Mouse (Mus musculus): Measurements from ENCODE around the gene Atxn1. TPM values are rescaled to one million over a fixed set of nuclear protein-coding genes. Genes with fewer than 3 reads are reported as not detected.

Gene Atxn1
- polyA plus RNA-seq, 1 experiment, result 34.9 TPM

DNA sequence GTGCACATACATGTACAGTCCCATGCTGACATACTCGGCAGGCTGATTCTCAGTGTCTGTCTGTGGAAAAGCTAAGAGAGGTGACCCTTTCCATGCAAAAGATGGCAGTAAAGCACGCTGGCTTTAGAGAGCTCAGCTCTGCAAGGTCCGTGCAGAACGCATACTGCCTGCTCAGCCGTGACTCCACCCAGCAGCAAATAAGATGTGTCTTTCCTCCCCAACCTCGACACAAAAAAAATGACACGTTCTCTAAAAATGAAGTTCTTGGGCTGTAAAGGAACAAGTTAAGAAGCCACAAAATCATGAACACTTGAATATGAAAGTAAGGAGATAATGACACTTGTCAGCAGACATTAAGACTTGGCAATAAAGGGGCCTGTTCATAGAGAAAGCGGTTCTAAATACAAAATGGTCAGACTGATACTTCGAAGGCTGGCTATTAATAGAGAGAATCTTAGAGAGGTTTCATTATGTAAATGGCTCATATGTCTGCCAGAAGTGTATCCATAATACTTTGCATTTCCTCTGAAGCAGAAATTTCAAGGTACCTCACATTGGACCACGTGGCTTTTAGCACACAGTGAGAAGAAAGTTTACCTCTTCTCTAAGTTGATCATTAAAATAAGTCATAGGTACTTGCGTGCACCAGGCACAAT, 132.0 kb downstream of the Atxn1 start:
- 80% methylated on average over 11 of the region's 11 CpGs for WGBS
- Histone ChIP-seq H3K27ac (ENCODE audit: insufficient read depth, low read depth, low read length) (no peak overlapping the region), H3K27me3 (ENCODE audit: control insufficient read depth, insufficient read depth, low read length) (no peaks in the 10 kb centered on the region), H3K4me1 (ENCODE audit: control insufficient read depth, insufficient read depth, insufficient read length, low read length) (no peaks in the 10 kb centered on the region; the same call in 1 of the 2 replicates), H3K4me3 (ENCODE audit: low read depth, low read length) (no peak overlapping the region), H3K36me3 (ENCODE audit: control insufficient read depth, insufficient read depth, low read length) (peaks cover 7% of the 10 kb centered on the region)
- TF ChIP-seq POLR2A (IDR thresholded peaks at IDR 0.05; ENCODE audit: low read depth, low read length), result no peak
- no peak for TF ChIP-seq CTCF (IDR thresholded peaks at IDR 0.05; ENCODE audit: extremely low read depth, insufficient read length, insufficient replicate concordance, low read depth, low read length)

GRCm38 (mm10) chr13:45829341-45829936, 135.4 kb downstream of the Atxn1 start:
- Histone ChIP-seq H3K27ac (ENCODE audit: insufficient read depth, low read depth, low read length) (no peak overlapping the region), H3K4me3 (ENCODE audit: low read depth, low read length) (no peak overlapping the region), H3K27me3 (ENCODE audit: control insufficient read depth, insufficient read depth, low read length) (no peaks in the 10 kb centered on the region), H3K36me3 (ENCODE audit: control insufficient read depth, insufficient read depth, low read length) (peaks cover 2% of the 10 kb centered on the region; the same call in 1 of the 2 replicates), H3K4me1 (ENCODE audit: control insufficient read depth, insufficient read depth, insufficient read length, low read length) (peaks cover 2% of the 10 kb centered on the region; the same call in 1 of the 2 replicates)
- no peak for TF ChIP-seq CTCF (IDR thresholded peaks at IDR 0.05; ENCODE audit: extremely low read depth, insufficient read length, insufficient replicate concordance, low read depth, low read length)
- TF ChIP-seq POLR2A (IDR thresholded peaks at IDR 0.05; ENCODE audit: low read depth, low read length), result no peak
- WGBS, result 59% methylated on average over 8 of the region's 8 CpGs

DNA sequence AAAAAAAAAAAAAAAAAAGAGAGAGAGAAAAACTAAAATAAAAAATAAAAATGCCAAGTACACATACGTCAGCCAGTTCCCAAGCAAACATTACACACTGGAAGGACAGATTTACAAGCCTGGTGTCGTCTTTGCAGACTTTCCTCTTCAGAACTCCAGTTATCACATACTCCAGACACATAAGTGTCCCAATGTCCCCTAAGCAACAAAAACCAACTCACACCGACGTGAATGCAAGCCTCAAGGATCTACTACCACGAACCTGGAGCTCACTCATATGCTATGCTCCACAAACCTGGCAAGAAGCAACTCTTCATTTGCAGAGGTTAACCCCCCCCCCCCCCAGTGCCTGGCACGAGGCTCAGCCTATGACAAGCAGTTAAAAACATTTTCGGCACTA, 136.8 kb downstream of the Atxn1 start:
- H3K4me3 ChIP-seq (ENCODE audit: low read depth, low read length), result no peak overlapping the region
- TF ChIP-seq POLR2A (IDR thresholded peaks at IDR 0.05; ENCODE audit: low read depth, low read length), result no peak
- TF ChIP-seq CTCF (IDR thresholded peaks at IDR 0.05; ENCODE audit: extremely low read depth, insufficient read length, insufficient replicate concordance, low read depth, low read length), result no peak
- 75% methylated on average over 7 of the region's 7 CpGs for WGBS
- no peaks in the 10 kb centered on the region for H3K27me3 ChIP-seq (ENCODE audit: control insufficient read depth, insufficient read depth, low read length)
- peaks cover 2% of the 10 kb centered on the region; the same call in 1 of the 2 replicates for H3K4me1 ChIP-seq (ENCODE audit: control insufficient read depth, insufficient read depth, insufficient read length, low read length)
- no peak overlapping the region for H3K27ac ChIP-seq (ENCODE audit: insufficient read depth, low read depth, low read length)
- H3K36me3 ChIP-seq (ENCODE audit: control insufficient read depth, insufficient read depth, low read length), result no peaks in the 10 kb centered on the region; the same call in 1 of the 2 replicates

DNA sequence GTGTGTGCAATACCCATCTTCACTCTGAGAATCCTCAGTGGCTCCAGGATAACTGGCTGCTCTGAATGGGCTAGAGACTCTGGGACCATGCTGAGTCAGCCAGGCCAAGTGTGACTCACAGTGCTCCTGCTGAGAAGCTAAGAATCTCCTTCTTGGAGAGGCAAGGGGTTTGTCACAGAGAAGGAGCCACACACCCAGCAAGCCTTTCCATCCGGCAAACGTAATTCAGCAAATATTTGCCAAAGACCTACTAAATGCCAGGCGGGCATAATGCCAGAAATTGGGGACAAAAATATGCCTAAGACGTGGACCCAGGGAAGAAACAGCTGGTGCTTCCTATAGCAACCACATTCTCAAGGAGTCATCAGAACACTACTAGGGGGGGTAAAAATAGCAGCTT, 137.2 kb downstream of the Atxn1 start:
- Histone ChIP-seq H3K4me1 (ENCODE audit: control insufficient read depth, insufficient read depth, insufficient read length, low read length) (peaks cover 2% of the 10 kb centered on the region; the same call in 1 of the 2 replicates), H3K4me3 (ENCODE audit: low read depth, low read length) (no peak overlapping the region), H3K27ac (ENCODE audit: insufficient read depth, low read depth, low read length) (no peak overlapping the region), H3K36me3 (ENCODE audit: control insufficient read depth, insufficient read depth, low read length) (no peaks in the 10 kb centered on the region; the same call in 1 of the 2 replicates), H3K27me3 (ENCODE audit: control insufficient read depth, insufficient read depth, low read length) (no peaks in the 10 kb centered on the region)
- TF ChIP-seq POLR2A (IDR thresholded peaks at IDR 0.05; ENCODE audit: low read depth, low read length), result no peak
- TF ChIP-seq CTCF (IDR thresholded peaks at IDR 0.05; ENCODE audit: extremely low read depth, insufficient read length, insufficient replicate concordance, low read depth, low read length), result no peak
- WGBS, result 42% methylated on average over 4 of the region's 4 CpGs

- Histone ChIP-seq H3K27me3 (ENCODE audit: control insufficient read depth, insufficient read depth, low read length) (no peaks in the 10 kb centered on the region), H3K27ac (ENCODE audit: insufficient read depth, low read depth, low read length) (no peak overlapping the region), H3K36me3 (ENCODE audit: control insufficient read depth, insufficient read depth, low read length) (no peaks in the 10 kb centered on the region; the same call in 1 of the 2 replicates), H3K4me3 (ENCODE audit: low read depth, low read length) (no peak overlapping the region), H3K4me1 (ENCODE audit: control insufficient read depth, insufficient read depth, insufficient read length, low read length) (peaks cover 2% of the 10 kb centered on the region; the same call in 1 of the 2 replicates)
- 75% methylated on average over 8 of the region's 8 CpGs for WGBS
- TF ChIP-seq CTCF (IDR thresholded peaks at IDR 0.05; ENCODE audit: extremely low read depth, insufficient read length, insufficient replicate concordance, low read depth, low read length) (no peak), POLR2A (IDR thresholded peaks at IDR 0.05; ENCODE audit: low read depth, low read length) (no peak)
Measured at GRCm38 (mm10) chr13:45827046-45827596, 137.7 kb downstream of the Atxn1 start.

DNA sequence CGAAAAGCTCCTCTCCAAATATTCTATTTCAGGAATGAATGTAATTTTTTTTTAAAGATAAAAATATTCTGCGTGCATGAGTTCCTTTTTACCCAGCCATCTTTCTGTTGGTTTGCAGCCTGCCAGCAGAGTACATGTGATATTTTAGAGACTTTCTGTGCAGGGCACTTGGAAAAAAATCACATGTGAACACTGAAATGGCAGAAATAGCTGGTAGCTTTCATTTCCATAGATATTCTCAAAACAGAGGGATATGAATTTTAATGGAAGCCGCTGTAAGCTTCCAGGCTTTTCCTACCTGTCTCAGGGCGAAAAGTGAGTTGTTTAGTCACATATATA, 142.3 kb downstream of the Atxn1 start:
- TF ChIP-seq POLR2A (IDR thresholded peaks at IDR 0.05; ENCODE audit: low read depth, low read length), result no peak
- no peak for TF ChIP-seq CTCF (IDR thresholded peaks at IDR 0.05; ENCODE audit: extremely low read depth, insufficient read length, insufficient replicate concordance, low read depth, low read length)
- Histone ChIP-seq H3K27ac (ENCODE audit: insufficient read depth, low read depth, low read length) (no peak overlapping the region), H3K4me1 (ENCODE audit: control insufficient read depth, insufficient read depth, insufficient read length, low read length) (peaks cover 2% of the 10 kb centered on the region; the same call in 1 of the 2 replicates), H3K27me3 (ENCODE audit: control insufficient read depth, insufficient read depth, low read length) (no peaks in the 10 kb centered on the region), H3K4me3 (ENCODE audit: low read depth, low read length) (no peak overlapping the region), H3K36me3 (ENCODE audit: control insufficient read depth, insufficient read depth, low read length) (no peaks in the 10 kb centered on the region; the same call in 1 of the 2 replicates)
- WGBS, result 93% methylated on average over 4 of the region's 4 CpGs
